In the genomic region with DNA sequence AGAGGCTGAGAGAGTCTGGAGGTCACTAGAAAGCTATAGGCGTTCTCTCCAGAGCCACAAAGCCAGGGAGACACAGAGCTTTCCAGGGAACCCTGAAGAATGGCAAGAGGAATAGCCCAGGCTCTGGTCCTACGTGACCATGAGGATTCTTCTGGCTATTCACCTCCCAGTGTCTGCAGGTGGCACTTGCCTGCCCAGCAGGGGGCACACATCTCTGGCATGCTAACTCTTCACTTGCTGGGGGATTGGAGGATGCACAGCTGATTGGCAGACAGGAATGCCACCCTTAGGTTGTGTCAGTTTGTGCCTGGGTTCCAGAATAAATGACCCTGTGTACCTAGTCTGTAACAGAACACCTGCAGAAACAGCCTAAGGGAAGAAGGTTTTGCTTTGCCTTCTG, we compare ENCODE assay signal across 14 mouse cellular contexts.
"Had no signal": no experiment of that assay in that cellular context is flagged by ENCODE, and none has a peak within 500 bp of the region (broad histone marks: within the 10 kb centered on the region; RNA-seq: fewer than 3 reads in every experiment).

No protein-coding gene starts in this region.

- H3K9ac ChIP-seq: limb, embryonic 13.5 days; liver, embryonic 15.5 days; lung, embryonic 14.5 days; midbrain, embryonic 13.5 days; neural tube, embryonic 13.5 days had no signal

- DNase-seq: kidney, adult 8-10 months; layer of hippocampus, postnatal 36 days; left cerebral cortex, postnatal 4 days; lung, embryonic 14.5 days; lung, postnatal 14 days; retina, postnatal 1 day; right cerebral cortex, postnatal 4 days; spleen, adult 18-20 months; thymus, adult 2 months; thymus, postnatal 36 days had no signal

- H3K4me1 ChIP-seq: liver, embryonic 15.5 days; midbrain, embryonic 13.5 days; neural tube, embryonic 13.5 days had no signal

- H3K27me3 ChIP-seq: limb, embryonic 13.5 days; liver, embryonic 15.5 days; midbrain, embryonic 13.5 days; neural tube, embryonic 13.5 days had no signal

- H3K4me2 ChIP-seq: limb, embryonic 13.5 days; liver, embryonic 15.5 days; lung, embryonic 14.5 days; midbrain, embryonic 13.5 days; neural tube, embryonic 13.5 days had no signal

- H3K27ac ChIP-seq: limb, embryonic 13.5 days; liver, embryonic 15.5 days; midbrain, embryonic 13.5 days; neural tube, embryonic 13.5 days had no signal

- H3K9me3 ChIP-seq: limb, embryonic 13.5 days; liver, embryonic 15.5 days; midbrain, embryonic 13.5 days; neural tube, embryonic 13.5 days had no signal

- ATAC-seq: midbrain, embryonic 13.5 days had no signal

- H3K36me3 ChIP-seq: limb, embryonic 13.5 days; liver, embryonic 15.5 days; midbrain, embryonic 13.5 days; neural tube, embryonic 13.5 days had no signal

- H3K4me3 ChIP-seq: limb, embryonic 13.5 days; liver, embryonic 15.5 days; midbrain, embryonic 13.5 days; neural tube, embryonic 13.5 days had no signal
